Mouse (Mus musculus) cortical plate, adult 2 months (tissue): Measurements from ENCODE around the gene Cdt1. TPM values are rescaled to one million over a fixed set of nuclear protein-coding genes. Genes with fewer than 3 reads are reported as not detected.

Source experiments
- H3K27ac ChIP-seq: fragments of 200-500 bp; 2 replicates; pipeline ENCODE4 v1.5.1; 2012; ENCODE audit warnings: low read length, control low read depth, inconsistent platforms; ENCODE audit not compliant: insufficient read depth
- H3K4me1 ChIP-seq: fragments of 200-500 bp; 2 replicates; pipeline ENCODE4 v1.6.1; 2011; ENCODE audit warnings: low read length; ENCODE audit not compliant: control insufficient read depth, insufficient read depth
- H3K4me3 ChIP-seq: fragments of 200-500 bp; 2 replicates; pipeline ENCODE4 v1.5.1; 2011; ENCODE audit warnings: mild to moderate bottlenecking, low read length, control low read depth; ENCODE audit not compliant: insufficient read depth
- CTCF ChIP-seq: fragments of 200-500 bp; IDR thresholded peaks from 2 replicates; pipeline ENCODE4 v1.5.1; 2011; ENCODE audit warnings: mild to moderate bottlenecking, control low read depth, low read length; ENCODE audit not compliant: insufficient read depth; ENCODE audit errors: extremely low read depth
- POLR2A ChIP-seq: fragments of 200-500 bp; IDR thresholded peaks from 2 replicates; pipeline ENCODE4 v1.6.1; 2011; ENCODE audit warnings: mild to moderate bottlenecking, low read length, control low read depth; ENCODE audit not compliant: insufficient read depth; ENCODE audit errors: extremely low read depth
- polyA plus RNA-seq: library from polyadenylated mRNA; depleted of rRNA; stranded (reverse); fragments of >200 nt; gene quantifications from 2 replicates; pipeline ENCODE4 v1.2.3, GENCODE M21; 2012; rRNA removed

Gene Cdt1
- 2.8 and 3.2 TPM in 2 replicates for polyA plus RNA-seq

DNA sequence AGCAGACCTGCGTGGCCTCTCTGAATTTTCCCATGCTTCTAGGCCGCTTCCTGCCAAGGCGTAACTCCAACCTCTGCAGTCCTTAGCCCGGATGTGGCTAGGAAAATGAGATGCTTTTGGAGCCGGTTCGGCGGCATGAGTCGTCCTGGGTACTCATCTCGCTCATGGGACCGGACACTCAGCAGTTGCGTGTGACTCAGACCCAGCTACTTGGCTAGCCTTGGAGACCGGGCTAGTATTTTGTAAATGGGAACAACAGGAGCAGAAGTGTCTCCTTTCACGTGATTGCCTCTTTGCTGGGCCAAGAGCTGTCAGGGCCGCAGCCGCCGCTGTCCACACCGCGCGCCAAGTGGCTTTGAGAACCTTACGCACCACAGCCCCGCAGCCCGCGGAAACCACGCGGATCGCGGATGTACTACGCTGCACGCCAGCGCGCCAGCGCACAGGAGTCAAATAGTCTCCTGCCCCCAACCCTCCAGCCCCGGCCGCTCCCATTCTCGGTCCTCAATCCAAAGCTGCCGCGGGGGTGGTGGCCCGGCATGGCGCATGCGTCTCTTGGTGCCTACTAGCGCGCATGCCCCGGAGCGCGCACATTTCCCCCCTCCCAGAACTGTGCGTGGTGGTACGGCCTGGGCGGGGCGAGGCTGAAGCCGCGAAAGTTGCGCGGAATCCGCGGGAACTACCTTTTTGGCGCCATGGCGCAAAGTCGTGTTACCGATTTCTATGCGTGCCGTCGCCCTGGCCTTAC, at the start of gene Cdt1:
Gene Cdt1, plus strand, starts transcription at position 655 of the 748 bp plus-strand sequence.
- TF ChIP-seq CTCF (no peak), POLR2A (peak; percentile 75)
- H3K27ac ChIP-seq = peak within 1 kb of the TSS; percentile 80
- H3K4me1 ChIP-seq = peaks cover 2% of the 10 kb centered on the region; the same call in 1 of the 2 replicates
- peak within 1 kb of the TSS; percentile 53 for H3K4me3 ChIP-seq

DNA sequence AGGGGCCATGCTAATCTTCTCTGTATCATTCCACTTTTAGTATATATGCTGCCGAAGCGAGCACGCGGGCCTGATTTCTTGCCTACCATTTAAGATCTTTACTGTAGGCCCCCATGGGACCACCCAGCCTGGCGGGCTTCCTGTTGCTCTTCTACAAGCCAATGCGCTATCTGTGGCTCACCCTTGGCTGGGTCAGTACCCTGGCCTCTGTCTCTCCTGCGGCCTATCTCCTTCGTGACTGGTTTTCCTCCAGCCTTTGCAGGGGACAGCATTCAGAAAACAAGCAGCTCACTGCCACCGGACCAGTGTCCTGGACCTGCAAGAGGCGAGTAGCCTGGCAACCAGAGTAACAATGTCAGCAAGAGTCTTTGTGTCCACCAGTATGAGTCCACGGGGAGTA, 47.2 kb upstream of the Cdt1 start:
- H3K27ac ChIP-seq = no peak overlapping the region
- TF ChIP-seq POLR2A (no peak), CTCF (no peak)
- 0 out of 2 replicates have a peak, but pooled peaks cover 1% of the 10 kb centered on the region for H3K4me1 ChIP-seq
- no peak overlapping the region for H3K4me3 ChIP-seq

DNA sequence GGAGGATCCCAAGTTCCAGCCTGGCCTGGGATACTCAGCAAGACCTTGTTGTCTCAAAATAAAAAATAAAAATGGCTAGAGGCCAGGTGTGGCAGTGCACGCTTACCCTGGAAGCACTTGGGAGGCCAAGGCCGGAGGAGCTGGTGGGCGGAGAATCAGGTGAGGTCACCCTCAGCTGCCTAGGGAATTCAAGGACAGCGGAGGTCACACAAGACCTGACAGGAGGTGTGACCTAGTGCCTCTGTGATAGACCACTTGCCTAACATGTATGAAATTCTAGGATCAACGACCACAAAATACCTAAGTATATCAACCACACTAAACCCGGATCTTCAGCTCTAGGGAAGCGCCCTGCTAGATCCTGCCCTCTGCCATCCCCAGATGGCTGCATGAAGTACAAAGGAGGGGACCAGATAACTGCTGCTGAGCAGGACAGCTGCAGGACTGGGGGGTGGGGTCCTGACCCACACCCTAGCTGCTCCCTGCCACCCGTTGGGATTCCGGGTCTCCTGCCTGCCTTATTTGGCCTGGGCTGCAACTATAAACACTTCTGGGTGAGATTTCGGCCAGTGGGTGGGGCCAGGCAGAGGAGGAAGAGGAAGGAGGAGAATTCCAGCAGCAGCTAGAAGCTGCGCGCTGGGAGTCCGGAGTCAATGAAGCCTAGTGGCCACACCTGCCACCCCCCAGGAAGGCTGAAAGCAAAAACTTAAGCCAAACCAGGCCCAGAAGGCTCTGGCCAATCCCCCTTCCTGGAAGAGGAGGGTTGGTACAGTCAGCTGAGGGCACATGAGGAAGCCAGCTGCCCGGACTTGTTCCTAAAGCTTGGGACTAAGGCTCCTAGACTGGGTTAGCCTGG, 44.8 kb upstream of the Cdt1 start:
- H3K4me1 ChIP-seq = 0 out of 2 replicates have a peak, but pooled peaks cover 1% of the 10 kb centered on the region
- no peak for TF ChIP-seq POLR2A
- no peak for TF ChIP-seq CTCF
- H3K4me3 ChIP-seq = no peak overlapping the region
- no peak overlapping the region for H3K27ac ChIP-seq

DNA sequence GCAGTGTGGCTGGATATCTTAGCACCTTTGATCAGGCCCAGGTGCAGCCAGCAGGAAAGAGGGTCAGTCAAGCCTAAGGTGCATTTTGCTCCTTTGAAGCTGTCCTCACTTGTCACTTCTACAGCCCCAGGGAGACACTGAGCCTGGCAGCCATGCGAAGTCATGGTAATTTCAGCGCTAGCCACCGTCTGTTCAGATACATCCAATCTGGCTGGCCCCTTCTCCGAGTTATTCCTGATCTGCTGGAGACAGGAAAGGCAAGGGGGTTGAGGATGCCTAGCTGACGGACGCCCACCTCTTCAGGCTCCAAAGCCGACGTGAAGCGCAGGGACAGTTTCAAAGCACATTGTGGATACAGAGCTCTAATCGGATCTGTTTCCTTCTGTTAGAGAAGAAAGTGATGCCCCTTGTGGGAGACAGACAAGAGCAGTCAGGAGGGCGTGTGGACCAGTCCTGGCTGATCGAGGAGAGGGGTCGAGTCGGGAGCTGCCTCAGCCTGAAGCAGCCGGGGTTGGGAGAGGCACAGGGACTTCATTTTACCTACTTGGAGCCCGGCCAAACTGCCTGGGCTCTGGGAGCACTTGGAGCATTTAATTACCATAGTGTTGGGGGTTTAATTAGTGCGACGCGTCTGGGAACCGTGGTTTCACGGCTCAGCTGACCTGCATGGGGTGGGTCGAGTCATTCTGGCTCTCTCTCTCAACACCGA, 44.0 kb upstream of the Cdt1 start:
- Histone ChIP-seq H3K4me1 (0 out of 2 replicates have a peak, but pooled peaks cover 1% of the 10 kb centered on the region), H3K4me3 (no peak overlapping the region), H3K27ac (no peak overlapping the region)
- TF ChIP-seq POLR2A (no peak), CTCF (no peak)

DNA sequence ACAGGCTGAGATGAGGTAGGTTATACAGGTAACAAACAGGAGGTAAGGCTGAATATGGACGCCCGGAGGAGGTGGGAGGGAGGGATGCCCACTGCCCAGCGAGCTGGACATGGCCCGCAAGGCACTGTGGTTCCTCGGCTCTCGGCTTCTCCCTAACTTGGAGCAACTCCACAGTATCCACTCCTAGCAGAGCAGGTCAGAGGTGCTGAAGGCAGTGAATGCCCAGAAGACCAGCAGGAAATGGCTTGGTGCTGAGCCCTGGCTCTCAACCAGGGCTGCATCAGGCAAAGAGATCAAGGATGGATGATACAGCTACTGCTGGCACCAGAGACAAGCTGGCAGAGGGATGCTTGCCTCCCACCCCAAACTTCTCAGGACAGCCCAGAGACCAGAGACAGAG, 43.3 kb upstream of the Cdt1 start:
- no peak overlapping the region for H3K4me3 ChIP-seq
- H3K27ac ChIP-seq = no peak overlapping the region
- 0 out of 2 replicates have a peak, but pooled peaks cover 1% of the 10 kb centered on the region for H3K4me1 ChIP-seq
- no peak for TF ChIP-seq CTCF
- no peak for TF ChIP-seq POLR2A

DNA sequence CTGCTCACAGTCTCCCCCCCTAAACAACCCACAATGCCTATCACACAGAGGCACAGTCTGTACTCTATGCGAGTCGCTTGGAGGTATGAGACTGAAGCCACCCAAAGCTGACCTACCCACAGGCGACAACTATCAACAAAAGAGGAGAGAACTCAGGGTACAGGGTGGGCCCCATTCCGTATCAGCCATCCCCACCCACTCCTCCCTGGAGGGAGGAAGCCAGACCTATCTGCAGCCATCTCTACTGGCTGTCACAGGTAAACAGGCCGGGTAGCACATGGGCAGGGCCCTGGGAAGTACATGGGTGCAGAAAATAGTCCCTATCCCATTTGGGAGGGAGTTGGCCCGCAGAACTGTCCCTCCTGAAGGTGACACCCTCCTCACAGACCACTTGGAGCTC, 42.8 kb upstream of the Cdt1 start:
- Histone ChIP-seq H3K27ac (no peak overlapping the region), H3K4me3 (no peak overlapping the region), H3K4me1 (0 out of 2 replicates have a peak, but pooled peaks cover 1% of the 10 kb centered on the region)
- TF ChIP-seq POLR2A = no peak
- no peak for TF ChIP-seq CTCF

DNA sequence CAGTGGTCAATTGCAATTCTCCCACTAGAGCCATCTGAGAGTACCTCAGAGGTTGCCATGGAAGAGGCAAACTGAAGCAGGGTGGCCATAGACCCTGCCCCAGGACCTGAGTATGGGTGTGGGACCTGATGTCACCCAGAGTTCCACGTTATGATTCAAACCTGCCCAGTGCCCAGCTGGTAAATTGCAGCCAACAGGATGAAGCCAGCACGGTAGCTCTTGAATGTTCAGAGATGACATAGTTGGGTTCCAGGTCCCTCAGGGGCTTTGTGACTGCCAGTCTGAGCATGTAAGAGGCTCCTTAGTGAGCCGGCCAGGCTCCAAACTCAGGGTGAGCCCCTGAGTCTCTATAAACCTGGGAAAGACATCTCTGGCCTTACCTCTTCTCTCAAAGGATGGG, 41.7 kb upstream of the Cdt1 start:
- Histone ChIP-seq H3K4me3 (no peak overlapping the region), H3K27ac (no peak overlapping the region), H3K4me1 (0 out of 2 replicates have a peak, but pooled peaks cover 1% of the 10 kb centered on the region)
- TF ChIP-seq CTCF (no peak), POLR2A (no peak)

DNA sequence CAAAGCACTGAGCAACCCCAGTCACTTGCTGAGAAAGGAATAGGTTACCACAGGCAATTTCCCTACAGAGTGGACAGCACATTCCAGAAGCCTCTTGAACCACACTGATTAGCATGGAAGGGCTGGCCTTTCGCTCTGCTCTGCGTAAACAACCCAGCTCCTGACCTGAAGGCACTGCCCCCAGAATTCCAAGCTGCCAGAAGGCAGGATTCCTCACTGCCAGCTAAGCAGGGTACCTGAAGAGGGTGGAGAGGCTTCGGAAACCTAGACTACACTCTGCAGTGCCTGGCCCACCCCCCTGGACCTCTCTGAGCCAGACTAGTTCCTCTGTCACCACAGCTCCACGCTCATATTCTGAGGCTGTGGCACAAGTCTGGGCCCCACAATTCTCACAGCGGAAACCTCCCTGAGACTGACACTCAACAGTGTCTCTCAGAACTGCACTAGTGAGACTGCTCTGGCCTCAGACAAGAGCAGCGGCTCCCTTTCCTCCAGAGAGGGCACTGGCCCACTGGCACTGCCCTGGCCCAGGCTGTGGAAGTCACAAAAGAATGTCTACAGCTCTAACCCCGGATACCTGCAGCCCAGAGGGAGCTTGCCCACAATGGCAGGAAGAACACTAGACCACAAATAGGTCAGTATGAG, 41.2 kb upstream of the Cdt1 start:
- no peak overlapping the region for H3K27ac ChIP-seq
- no peak for TF ChIP-seq POLR2A
- TF ChIP-seq CTCF = no peak
- H3K4me1 ChIP-seq = 0 out of 2 replicates have a peak, but pooled peaks cover 1% of the 10 kb centered on the region
- H3K4me3 ChIP-seq = no peak overlapping the region
